Mouse (Mus musculus) heart, adult 2 months (tissue): Measurements from ENCODE around the gene Cpb2. TPM values are rescaled to one million over a fixed set of nuclear protein-coding genes. Genes with fewer than 3 reads are reported as not detected.

Source experiments
- DNase-seq, 2 experiments: peaks; one replicate each; pipeline ENCODE4 v3.0.0; 2021
- H3K27ac ChIP-seq: fragments of 200-600 bp; 2 replicates; pipeline ENCODE4 v1.8.1; 2022
- H3K27me3 ChIP-seq: fragments of 200-500 bp; 2 replicates; pipeline ENCODE4 v1.6.1; 2012; ENCODE audit warnings: mild to moderate bottlenecking, low read length, inconsistent platforms, mixed read lengths; ENCODE audit not compliant: control insufficient read depth, insufficient read depth
- H3K36me3 ChIP-seq: fragments of 200-500 bp; 2 replicates; pipeline ENCODE4 v1.6.1; 2012; ENCODE audit warnings: low read length, inconsistent platforms; ENCODE audit not compliant: control insufficient read depth, insufficient read depth
- H3K4me1 ChIP-seq: fragments of 200-500 bp; 2 replicates; pipeline ENCODE4 v1.6.1; 2011; ENCODE audit warnings: low read length; ENCODE audit not compliant: control insufficient read depth, insufficient read depth
- H3K4me3 ChIP-seq: fragments of 200-600 bp; 2 replicates; pipeline ENCODE4 v1.8.1; 2022
- H3K79me2 ChIP-seq: fragments of 200-500 bp; replicated peaks from 2 replicates; pipeline ENCODE4 v1.6.1; 2012; ENCODE audit warnings: mild to moderate bottlenecking, inconsistent platforms, low read length, moderate library complexity, mixed read lengths; ENCODE audit not compliant: control insufficient read depth, insufficient read depth
- H3K9ac ChIP-seq: fragments of 200-500 bp; 2 replicates; pipeline ENCODE4 v1.6.1; 2012; ENCODE audit warnings: low read depth, mild to moderate bottlenecking, control low read depth, inconsistent platforms, low read length, mixed read lengths
- CTCF ChIP-seq: fragments of 200-600 bp; IDR thresholded peaks from 2 replicates; pipeline ENCODE4 v1.8.1; 2022; ENCODE audit warnings: antibody characterized with exemption, mild to moderate bottlenecking, moderate library complexity
- EP300 ChIP-seq: fragments of 200-500 bp; IDR thresholded peaks from 2 replicates; pipeline ENCODE4 v1.6.1; 2011; ENCODE audit warnings: low read depth, low read length, control low read depth; ENCODE audit not compliant: insufficient read depth
- POLR2A ChIP-seq: fragments of 200-500 bp; IDR thresholded peaks from 2 replicates; pipeline ENCODE4 v1.6.1; 2011; ENCODE audit warnings: mild to moderate bottlenecking, low read depth, low read length, control low read depth; ENCODE audit not compliant: insufficient read depth
- WGBS: fragments of 180-500 bp; shearing (Covaris S2); methylation state at CpG from one replicate; pipeline ENCODE4 v1.1.7; 2018; 5-methylcytosine and 5-hydroxymethylcytosine counted together
- intact Hi-C: fragments of 180-260 bp; cut with DNase I; formaldehyde crosslinking; loops from one replicate; pipeline ENCODE4 v1.15.1; 2025
- polyA plus RNA-seq: library from polyadenylated mRNA; depleted of rRNA; stranded (reverse); fragments of >200 nt; gene quantifications from 2 replicates; pipeline ENCODE4 v1.2.3, GENCODE M21; 2012
- total RNA-seq, 2 experiments: library from RNA; stranded (reverse); gene quantifications; 2 replicates each; pipeline ENCODE4 v1.2.3; 2021

Gene Cpb2
- total and polyA plus RNA-seq, 3 experiments, result not detected

DNA sequence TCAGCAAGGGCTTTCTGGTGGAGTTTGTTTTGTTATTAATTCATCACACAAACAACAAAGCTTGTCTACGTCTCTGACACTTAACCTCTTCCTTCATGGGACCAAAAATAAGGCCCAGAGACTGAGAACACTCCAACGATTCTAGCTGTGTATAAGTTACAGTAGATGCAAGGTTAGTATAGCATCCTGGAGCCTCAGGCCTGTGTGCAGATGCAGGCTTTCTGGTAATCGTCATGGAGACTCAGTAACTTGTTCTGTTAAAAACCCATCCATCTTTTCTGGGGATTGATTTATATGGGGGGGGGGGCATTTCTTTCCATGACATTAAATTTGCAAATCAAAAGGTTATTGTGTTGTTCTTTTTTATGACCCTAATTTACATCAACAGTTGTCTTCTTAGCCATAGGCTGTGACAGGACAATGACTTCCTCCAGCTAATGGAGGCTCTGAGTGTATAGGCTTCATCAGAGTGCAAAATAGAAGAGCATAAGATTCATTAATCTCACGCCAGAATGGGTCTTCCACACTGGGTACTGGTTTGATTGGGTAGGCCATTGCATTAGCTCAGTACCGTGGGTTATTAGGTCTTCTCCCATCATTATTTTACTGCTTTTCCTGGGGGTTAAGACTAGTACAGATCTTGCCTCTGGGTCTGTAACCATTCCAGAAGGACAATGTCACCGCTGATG lies 36.6 kb upstream of the Cpb2 start:
- 87% methylated on average over 6 of the region's 6 CpGs for WGBS

DNA sequence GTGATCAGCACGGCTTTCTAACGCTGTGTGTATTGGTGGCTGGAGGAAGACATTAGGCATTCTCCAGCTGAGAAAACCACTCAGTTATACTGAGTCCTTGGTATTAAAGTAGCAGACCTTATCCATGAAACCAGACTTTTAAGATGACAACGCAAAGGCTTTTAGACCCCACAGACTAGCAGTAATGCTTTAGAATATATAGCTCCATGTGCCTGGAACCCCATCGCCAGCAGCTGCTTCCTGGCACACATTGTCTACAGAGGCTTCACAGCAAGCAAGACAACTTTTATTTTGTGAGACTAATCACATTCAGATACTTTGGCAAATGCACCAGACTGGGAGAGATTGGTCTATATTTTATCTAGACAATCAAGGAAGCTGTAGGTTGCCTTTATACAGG lies 35.8 kb upstream of the Cpb2 start:
- TF ChIP-seq EP300 (no peak), POLR2A (no peak), CTCF (no peak)
- Histone ChIP-seq H3K79me2 (no peaks in the 10 kb centered on the region), H3K36me3 (no peaks in the 10 kb centered on the region), H3K4me1 (no peaks in the 10 kb centered on the region), H3K27ac (no peak overlapping the region), H3K4me3 (no peak overlapping the region), H3K9ac (no peak overlapping the region), H3K27me3 (no peaks in the 10 kb centered on the region)
- 97% methylated on average over 4 of the region's 4 CpGs for WGBS
- intact Hi-C loops, result no loop called here
- no peak for DNase-seq

More for the DNA sequence above, 36.6 kb upstream of the Cpb2 start:
- no peaks in the 10 kb centered on the region for H3K27me3 ChIP-seq
- no peak overlapping the region for H3K4me3 ChIP-seq
- intact Hi-C loops, result no loop called here
- TF ChIP-seq POLR2A (no peak), EP300 (no peak), CTCF (no peak)
- H3K27ac ChIP-seq, result no peak overlapping the region
- H3K79me2 ChIP-seq, result no peaks in the 10 kb centered on the region
- no peaks in the 10 kb centered on the region for H3K36me3 ChIP-seq
- no peak overlapping the region for H3K9ac ChIP-seq
- no peak for DNase-seq
- H3K4me1 ChIP-seq, result no peaks in the 10 kb centered on the region

DNA sequence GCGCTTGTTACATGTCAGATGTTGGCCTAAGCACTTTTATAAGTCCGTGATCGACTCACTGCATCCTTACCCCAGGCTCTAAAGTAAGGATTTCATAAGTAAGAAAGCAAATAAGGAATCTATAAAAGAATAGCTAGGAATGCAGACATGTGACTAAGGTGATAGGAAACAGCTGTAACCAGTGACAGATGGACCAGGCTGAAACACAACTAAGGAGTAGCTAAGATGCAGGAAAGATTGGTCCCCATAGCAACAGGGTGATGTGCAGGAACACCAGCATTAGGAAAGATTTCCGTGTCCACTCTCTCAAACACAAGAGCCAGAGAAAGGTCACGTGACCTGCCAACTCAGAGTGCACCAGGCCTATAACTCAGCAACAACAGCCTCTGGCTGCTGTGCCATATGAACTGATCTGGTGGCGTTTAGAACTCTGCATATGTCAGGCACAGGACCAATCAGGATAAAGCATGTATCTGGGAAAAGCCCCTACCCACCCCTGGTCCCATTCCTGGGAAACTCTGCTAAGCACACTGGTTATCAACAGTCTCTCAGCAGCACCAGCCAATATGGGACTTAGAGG lies 33.4 kb upstream of the Cpb2 start:
- no peak for TF ChIP-seq CTCF
- no peak for TF ChIP-seq EP300
- TF ChIP-seq POLR2A, result no peak
- WGBS, result 81% methylated on average over 6 of the region's 6 CpGs
- H3K79me2 ChIP-seq, result no peaks in the 10 kb centered on the region
- H3K9ac ChIP-seq, result no peak overlapping the region
- no peaks in the 10 kb centered on the region for H3K4me1 ChIP-seq
- DNase-seq, result no peak
- no peaks in the 10 kb centered on the region for H3K27me3 ChIP-seq
- H3K27ac ChIP-seq, result no peak overlapping the region
- no peaks in the 10 kb centered on the region for H3K36me3 ChIP-seq
- no peak overlapping the region for H3K4me3 ChIP-seq
- intact Hi-C loops, result no loop called here

DNA sequence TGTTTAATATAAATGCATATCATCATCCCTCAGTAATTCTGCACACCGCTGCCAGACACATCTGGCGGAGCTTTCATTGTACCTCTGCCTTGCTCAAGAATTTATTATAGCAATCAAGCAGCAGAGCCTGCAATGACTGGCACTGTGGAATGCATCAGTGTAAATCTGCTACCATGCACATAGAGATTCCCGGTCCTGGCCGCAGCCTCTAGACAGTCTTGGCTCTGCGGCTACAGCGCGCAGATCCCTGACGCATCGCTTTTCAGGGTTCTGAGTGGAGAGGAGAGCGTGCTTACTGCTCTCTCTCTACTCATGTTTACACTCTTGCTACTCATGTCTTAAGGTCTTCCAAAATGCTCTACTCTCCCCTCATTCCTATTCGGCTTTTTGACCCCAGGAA lies 28.3 kb upstream of the Cpb2 start:
- Histone ChIP-seq H3K4me3 (no peak overlapping the region), H3K27me3 (no peaks in the 10 kb centered on the region), H3K36me3 (no peaks in the 10 kb centered on the region), H3K4me1 (no peaks in the 10 kb centered on the region), H3K9ac (no peak overlapping the region), H3K79me2 (no peaks in the 10 kb centered on the region), H3K27ac (no peak overlapping the region)
- intact Hi-C loops, result no loop called here
- no peak for DNase-seq
- WGBS, result 89% methylated on average over 11 of the region's 11 CpGs
- TF ChIP-seq CTCF (no peak), EP300 (no peak), POLR2A (no peak)

DNA sequence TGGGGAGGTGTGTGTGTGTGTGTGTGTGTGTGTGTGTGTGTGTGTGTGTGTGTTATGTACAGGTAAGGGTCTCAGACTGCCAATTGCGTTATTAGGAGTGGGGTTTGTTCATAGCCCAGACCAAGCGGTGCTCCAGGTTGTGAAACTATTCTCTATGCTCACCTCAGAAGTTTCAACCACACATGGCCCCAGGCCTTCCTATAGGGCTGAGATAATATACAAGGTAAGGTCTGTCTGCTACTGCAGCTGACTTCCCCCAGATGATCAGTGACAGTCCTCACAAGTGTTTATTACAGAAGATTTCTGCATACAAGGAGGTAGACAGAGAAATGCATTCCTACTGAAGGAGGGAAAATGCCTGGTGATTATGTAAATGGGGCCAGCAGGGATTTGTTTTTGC lies 23.2 kb upstream of the Cpb2 start:
- Histone ChIP-seq H3K36me3 (no peaks in the 10 kb centered on the region), H3K79me2 (no peaks in the 10 kb centered on the region), H3K4me3 (no peak overlapping the region), H3K4me1 (no peaks in the 10 kb centered on the region), H3K9ac (no peak overlapping the region), H3K27me3 (no peaks in the 10 kb centered on the region), H3K27ac (no peak overlapping the region)
- WGBS, result 90% methylated on average over 2 of the region's 2 CpGs
- intact Hi-C loops, result no loop called here
- DNase-seq, result no peak
- TF ChIP-seq POLR2A (no peak), EP300 (no peak), CTCF (no peak)

- WGBS, result 84% methylated on average over 5 of the region's 5 CpGs
- Histone ChIP-seq H3K36me3 (no peaks in the 10 kb centered on the region), H3K27ac (no peak overlapping the region), H3K4me3 (no peak overlapping the region), H3K79me2 (no peaks in the 10 kb centered on the region), H3K4me1 (no peaks in the 10 kb centered on the region), H3K27me3 (no peaks in the 10 kb centered on the region), H3K9ac (no peak overlapping the region)
- DNase-seq, result no peak
- TF ChIP-seq EP300 (no peak), POLR2A (no peak)
- intact Hi-C loops, result no loop called here
Measured at GRCm38 (mm10) chr14:75219250-75219913, 22.7 kb upstream of the Cpb2 start.
